ENCODE assay signal across 1 mouse cellular context in the genomic region with DNA sequence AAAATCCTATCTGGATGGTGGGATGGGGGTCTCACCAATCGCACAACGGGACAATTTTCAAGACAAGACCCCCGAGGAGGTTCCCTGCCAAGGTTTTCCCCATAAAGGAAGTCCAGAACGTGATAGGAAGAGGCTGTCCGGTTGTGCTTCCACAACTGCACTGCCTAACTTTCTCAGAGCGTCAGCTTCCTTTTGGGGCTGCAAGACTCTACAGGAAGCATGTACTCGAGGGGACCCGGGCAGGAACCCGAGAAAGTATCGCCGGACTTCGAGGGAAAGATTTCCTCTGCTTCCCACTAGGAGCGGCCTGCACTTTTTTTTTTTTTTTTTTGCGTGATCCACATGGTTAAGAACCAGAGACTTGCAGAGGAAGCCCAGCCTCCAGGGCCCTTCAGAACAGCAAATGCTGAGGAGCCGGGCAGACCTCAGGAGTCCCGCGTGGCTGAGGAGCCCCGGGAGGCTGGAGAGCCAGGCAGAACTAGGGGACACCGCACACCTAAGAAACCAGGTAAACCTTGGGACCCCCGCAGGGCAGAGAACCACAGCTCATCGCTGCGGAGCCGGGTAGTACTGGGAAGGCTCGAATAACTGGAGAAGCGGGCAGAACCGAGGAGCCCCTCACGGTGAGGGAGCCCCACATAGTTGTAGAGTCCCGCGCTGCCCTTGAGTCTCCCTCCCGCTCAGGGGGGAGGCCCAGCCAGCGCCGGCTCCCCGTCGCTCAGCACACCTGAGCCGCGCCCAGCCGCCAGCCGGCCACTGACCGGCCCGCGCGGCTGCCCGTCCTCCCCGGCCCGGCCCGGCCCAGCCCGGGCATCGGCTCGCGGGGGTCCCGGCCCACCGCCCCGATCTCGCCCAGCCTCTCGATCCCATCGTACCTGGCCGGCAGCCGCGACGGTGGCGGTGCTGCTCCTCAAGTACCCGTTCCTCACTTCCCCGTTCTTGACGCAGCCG.
A peak's percentile ranks its signal among the peaks of the same experiment; 100 is the strongest.
TF ChIP-seq lines count a peak whose summit lies in the region.

No protein-coding gene starts in this region.

TF ChIP-seq in CH12.LX, 34 proteins besides CTCF, POLR2A, EP300 and RAD21 (continued from another document):
- TF ChIP-seq MEF2A (IDR thresholded peaks at IDR 0.05; ENCODE audit: borderline replicate concordance, low read depth, low read length) (no peak), MXI1 (IDR thresholded peaks at IDR 0.05; ENCODE audit: low read depth, low read length) (0 out of 2 replicates have a peak, but pooled peaks have one; percentile 31), E2F4 (IDR thresholded peaks at IDR 0.05; ENCODE audit: insufficient replicate concordance, low read depth, low read length) (no peak), ZNF384 (IDR thresholded peaks at IDR 0.05; ENCODE audit: low read depth, low read length) (peak; percentile 60), RCOR1 (conservative IDR thresholded peaks at IDR 0.05; ENCODE audit: low read depth, low read length) (no peak), MAFK (IDR thresholded peaks at IDR 0.05; ENCODE audit: insufficient replicate concordance, low read length) (no peak), ETS1 (conservative IDR thresholded peaks at IDR 0.05; ENCODE audit: low read depth, low read length) (no peak)
